Mouse (Mus musculus) midbrain, embryonic 10.5 days (tissue): ENCODE results near the gene Agpat1. TPM values are rescaled to one million over a fixed set of nuclear protein-coding genes. Genes with fewer than 3 reads are reported as not detected.

ENCODE experiments used
- DNase-seq: peaks from one replicate; pipeline ENCODE4 v3.0.0-alpha.2; 2017; ENCODE audit warnings: low spot score
- H3K27ac ChIP-seq: fragments of 300-500 bp; sonication (generic); replicated peaks from 2 replicates; pipeline ENCODE4 v1.5.1; 2016; ENCODE audit warnings: mild to moderate bottlenecking
- H3K27me3 ChIP-seq: fragments of 300-500 bp; sonication (generic); 2 replicates; pipeline ENCODE4 v1.6.1; 2016; ENCODE audit warnings: low read depth, mild to moderate bottlenecking; ENCODE audit not compliant: poor library complexity, severe bottlenecking
- H3K36me3 ChIP-seq: fragments of 300-500 bp; sonication (generic); 2 replicates; pipeline ENCODE4 v1.6.1; 2016; ENCODE audit warnings: mild to moderate bottlenecking, moderate library complexity
- H3K4me1 ChIP-seq: fragments of 300-500 bp; sonication (generic); 2 replicates; pipeline ENCODE4 v1.6.1; 2016
- H3K4me3 ChIP-seq: fragments of 300-500 bp; sonication (generic); 2 replicates; pipeline ENCODE4 v1.5.1; 2016; ENCODE audit warnings: mild to moderate bottlenecking, moderate library complexity
- H3K9me3 ChIP-seq: fragments of 300-500 bp; sonication (generic); replicated peaks from 2 replicates; pipeline ENCODE4 v1.6.1; 2016; ENCODE audit warnings: mild to moderate bottlenecking
- WGBS: fragments of 180-500 bp; shearing (Covaris S2); methylation state at CpG from one replicate; pipeline ENCODE4 v1.1.7; 2016; 5-methylcytosine and 5-hydroxymethylcytosine counted together
- polyA plus RNA-seq: library from polyadenylated mRNA; unstranded; fragments of >200 nt; fragmentation: Nextera tagmentation; extraction: Ambion mirVana; gene quantifications from 2 replicates; pipeline ENCODE4 v1.2.1, GENCODE M21; 2016

The Agpat1 gene
- polyA plus RNA-seq, 1 experiment from 2014 or later, result 66.0 TPM

GRCm38 (mm10) chr17:34568421-34568820 is 35.6 kb upstream of the Agpat1 start:
- Histone ChIP-seq H3K27ac (no peak overlapping the region), H3K36me3 (no peaks in the 10 kb centered on the region), H3K27me3 (no peaks in the 10 kb centered on the region), H3K4me1 (peaks cover 24% of the 10 kb centered on the region), H3K4me3 (no peak overlapping the region), H3K9me3 (no peaks in the 10 kb centered on the region)
- WGBS, result 83% methylated on average over 13 of the region's 13 CpGs
- no peak for DNase-seq

- H3K4me3 ChIP-seq, result no peak overlapping the region
- no peaks in the 10 kb centered on the region for H3K36me3 ChIP-seq
- no peak overlapping the region for H3K27ac ChIP-seq
- 67% methylated on average over 4 of the region's 4 CpGs for WGBS
- no peak for DNase-seq
- H3K27me3 ChIP-seq, result no peaks in the 10 kb centered on the region
- H3K4me1 ChIP-seq, result peaks cover 13% of the 10 kb centered on the region
- H3K9me3 ChIP-seq, result no peaks in the 10 kb centered on the region
Measured at GRCm38 (mm10) chr17:34569919-34570318, 34.1 kb upstream of the Agpat1 start.

GRCm38 (mm10) chr17:34571875-34572274 is 32.2 kb upstream of the Agpat1 start:
- Histone ChIP-seq H3K27ac (peak overlapping the region; percentile 49; the same call in 1 of the 2 replicates), H3K4me3 (0 out of 2 replicates have a peak overlapping the region, but pooled peaks have one; percentile 12), H3K9me3 (no peaks in the 10 kb centered on the region), H3K4me1 (peaks cover 13% of the 10 kb centered on the region), H3K27me3 (no peaks in the 10 kb centered on the region), H3K36me3 (no peaks in the 10 kb centered on the region)
- WGBS, result 11% methylated on average over 5 of the region's 5 CpGs
- no peak for DNase-seq

GRCm38 (mm10) chr17:34572361-34572760 is 31.7 kb upstream of the Agpat1 start:
- 11% methylated on average over 15 of the region's 15 CpGs for WGBS
- H3K9me3 ChIP-seq, result no peaks in the 10 kb centered on the region
- no peaks in the 10 kb centered on the region for H3K36me3 ChIP-seq
- H3K27me3 ChIP-seq, result no peaks in the 10 kb centered on the region
- no peak for DNase-seq
- H3K4me1 ChIP-seq, result peaks cover 13% of the 10 kb centered on the region
- peak overlapping the region; percentile 49; the same call in 1 of the 2 replicates for H3K27ac ChIP-seq
- H3K4me3 ChIP-seq, result 0 out of 2 replicates have a peak overlapping the region, but pooled peaks have one; percentile 12

- Histone ChIP-seq H3K27me3 (no peaks in the 10 kb centered on the region), H3K4me3 (no peak overlapping the region), H3K36me3 (no peaks in the 10 kb centered on the region), H3K4me1 (peaks cover 9% of the 10 kb centered on the region), H3K9me3 (no peaks in the 10 kb centered on the region), H3K27ac (no peak overlapping the region)
- 73% methylated on average over 5 of the region's 5 CpGs for WGBS
- DNase-seq, result no peak
Measured at GRCm38 (mm10) chr17:34576577-34576976, 27.5 kb upstream of the Agpat1 start.

GRCm38 (mm10) chr17:34578070-34578469 is 26.0 kb upstream of the Agpat1 start:
- H3K27me3 ChIP-seq, result no peaks in the 10 kb centered on the region
- H3K4me3 ChIP-seq, result no peak overlapping the region
- 0 out of 2 replicates have a peak, but pooled peaks cover 5% of the 10 kb centered on the region for H3K4me1 ChIP-seq
- DNase-seq, result no peak
- H3K27ac ChIP-seq, result no peak overlapping the region
- H3K36me3 ChIP-seq, result no peaks in the 10 kb centered on the region
- 86% methylated on average over 3 of the region's 3 CpGs for whole genome bisulfite sequencing
- no peaks in the 10 kb centered on the region for H3K9me3 ChIP-seq

GRCm38 (mm10) chr17:34582528-34582927 is 21.5 kb upstream of the Agpat1 start:
- WGBS, result 88% methylated on average over 12 of the region's 12 CpGs

GRCm38 (mm10) chr17:34583397-34583796 is 20.7 kb upstream of the Agpat1 start:
- WGBS, result 58% methylated on average over 7 of the region's 7 CpGs
- Histone ChIP-seq H3K36me3 (no peaks in the 10 kb centered on the region), H3K27ac (peak overlapping the region; percentile 69), H3K4me1 (peaks cover 44% of the 10 kb centered on the region), H3K27me3 (no peaks in the 10 kb centered on the region), H3K9me3 (no peaks in the 10 kb centered on the region), H3K4me3 (peak overlapping the region; percentile 3; the same call in 1 of the 2 replicates)
- no peak for DNase-seq

More at GRCm38 (mm10) chr17:34582528-34582927, 21.5 kb upstream of the Agpat1 start:
- DNase-seq, result no peak
- peaks cover 35% of the 10 kb centered on the region for H3K4me1 ChIP-seq
- H3K27me3 ChIP-seq, result no peaks in the 10 kb centered on the region
- peak overlapping the region; percentile 68 for H3K27ac ChIP-seq
- H3K36me3 ChIP-seq, result no peaks in the 10 kb centered on the region
- no peak overlapping the region for H3K4me3 ChIP-seq
- H3K9me3 ChIP-seq, result no peaks in the 10 kb centered on the region

GRCm38 (mm10) chr17:34583819-34584218 is 20.2 kb upstream of the Agpat1 start:
- Histone ChIP-seq H3K4me1 (peaks cover 48% of the 10 kb centered on the region), H3K27ac (peak overlapping the region; percentile 69), H3K27me3 (no peaks in the 10 kb centered on the region), H3K9me3 (no peaks in the 10 kb centered on the region), H3K4me3 (no peak overlapping the region), H3K36me3 (no peaks in the 10 kb centered on the region)
- 76% methylated on average over 8 of the region's 8 CpGs for WGBS
- DNase-seq, result no peak

- Histone ChIP-seq H3K9me3 (no peaks in the 10 kb centered on the region), H3K27ac (peak overlapping the region; percentile 98), H3K4me3 (no peak overlapping the region), H3K4me1 (peaks cover 61% of the 10 kb centered on the region), H3K36me3 (no peaks in the 10 kb centered on the region), H3K27me3 (no peaks in the 10 kb centered on the region)
- WGBS, result 86% methylated on average over 8 of the region's 8 CpGs
- DNase-seq, result no peak
Measured at GRCm38 (mm10) chr17:34585121-34585520, 18.9 kb upstream of the Agpat1 start.

GRCm38 (mm10) chr17:34585877-34586771 is 17.9 kb upstream of the Agpat1 start:
- Histone ChIP-seq H3K9me3 (no peaks in the 10 kb centered on the region), H3K36me3 (no peaks in the 10 kb centered on the region), H3K4me3 (peak overlapping the region; percentile 96), H3K27ac (peak overlapping the region; percentile 98), H3K27me3 (no peaks in the 10 kb centered on the region), H3K4me1 (peaks cover 71% of the 10 kb centered on the region)
- 23% methylated on average over 32 of the region's 32 CpGs for WGBS
- peak; percentile 76 for DNase-seq

- no peaks in the 10 kb centered on the region for H3K9me3 ChIP-seq
- H3K27me3 ChIP-seq, result no peaks in the 10 kb centered on the region
- peak; percentile 96 for DNase-seq
- peak overlapping the region; percentile 96 for H3K4me3 ChIP-seq
- H3K36me3 ChIP-seq, result no peaks in the 10 kb centered on the region
- H3K27ac ChIP-seq, result peak overlapping the region; percentile 98
- under 1% methylated on average over 38 of the region's 38 CpGs for WGBS
- peaks cover 79% of the 10 kb centered on the region for H3K4me1 ChIP-seq
Measured at GRCm38 (mm10) chr17:34586796-34587422, 17.2 kb upstream of the Agpat1 start.

- Histone ChIP-seq H3K4me3 (peak overlapping the region; percentile 96), H3K9me3 (no peaks in the 10 kb centered on the region), H3K27ac (peak overlapping the region; percentile 98), H3K36me3 (no peaks in the 10 kb centered on the region), H3K4me1 (peaks cover 80% of the 10 kb centered on the region), H3K27me3 (no peaks in the 10 kb centered on the region)
- peak; percentile 96 for DNase-seq
- WGBS, result 0% methylated on average over 50 of the region's 50 CpGs
Measured at GRCm38 (mm10) chr17:34587423-34587811, 16.6 kb upstream of the Agpat1 start.
